Mouse (Mus musculus): ENCODE results near the gene 1700056E22Rik. TPM values are rescaled to one million over a fixed set of nuclear protein-coding genes. Genes with fewer than 3 reads are reported as not detected.

The 1700056E22Rik gene
- total RNA-seq (2021) = under 1 TPM in 1 of 2 experiments, not detected in 1; 0.36 TPM
- long read RNA-seq, experiment 1 = 0 reads
- long read RNA-seq, experiment 2, partial matches to known transcripts = 0 of 1 reads
- long read RNA-seq, experiment 2, other reads (novel, unspliced or antisense) = 1 of 1 reads

DNA sequence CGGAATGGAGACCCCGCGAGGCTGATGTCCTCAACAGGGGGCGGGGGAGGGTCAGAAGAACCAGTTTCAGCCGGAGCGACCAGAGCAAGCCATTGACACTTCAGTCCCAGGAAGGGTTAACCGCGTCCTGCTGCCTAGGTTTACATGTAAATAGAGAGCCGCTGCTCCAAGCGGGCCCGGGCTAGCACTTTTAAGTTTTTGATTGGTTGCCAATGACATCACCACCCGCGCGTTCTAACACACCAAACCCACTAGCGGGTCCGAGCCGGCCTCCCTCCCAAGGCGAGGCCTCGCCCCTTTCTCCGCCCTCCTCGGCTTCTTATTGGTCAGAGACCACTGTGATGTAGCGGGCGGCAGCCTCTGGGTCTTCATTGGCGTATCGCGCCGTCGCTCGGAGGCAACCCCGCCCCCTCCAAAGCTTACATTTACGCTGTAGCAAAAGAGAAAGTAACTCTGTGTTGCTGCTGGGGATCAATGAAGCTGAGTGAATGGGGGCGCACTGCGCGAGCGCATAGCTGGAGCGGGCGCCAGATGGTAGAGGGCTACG is at the start of gene 1700056E22Rik:
1700056E22Rik (minus strand) TSS at position 291 of the 547 bp plus-strand sequence.
- intact Hi-C loops (cut with DNase I) = no loop called here
- DNase-seq (ENCODE audit: low spot score in 2 of 2) = peak; percentile 98 to 100

DNA sequence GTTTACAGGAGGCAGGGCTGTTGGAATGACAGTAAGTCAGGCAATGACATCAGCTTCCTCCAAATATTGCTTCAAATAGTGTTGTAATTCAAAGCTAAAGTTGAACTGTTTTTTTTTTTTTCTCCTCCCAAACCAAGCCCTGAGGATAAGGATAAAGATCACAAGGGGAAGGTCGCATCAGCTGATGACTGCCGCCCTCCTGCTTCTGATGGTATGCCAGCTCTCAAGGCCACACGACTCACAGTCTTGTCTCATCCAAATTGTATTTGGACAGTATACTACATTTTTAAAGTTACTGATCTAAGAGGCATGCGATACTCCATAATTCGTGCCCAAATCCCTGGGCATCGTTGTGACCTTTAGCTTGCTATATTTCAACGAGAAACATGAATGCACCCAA is 49.1 kb upstream of the 1700056E22Rik start:
- DNase-seq (ENCODE audit: low spot score in 2 of 2) = no peak
- intact Hi-C loops (cut with DNase I) = no loop called here

DNA sequence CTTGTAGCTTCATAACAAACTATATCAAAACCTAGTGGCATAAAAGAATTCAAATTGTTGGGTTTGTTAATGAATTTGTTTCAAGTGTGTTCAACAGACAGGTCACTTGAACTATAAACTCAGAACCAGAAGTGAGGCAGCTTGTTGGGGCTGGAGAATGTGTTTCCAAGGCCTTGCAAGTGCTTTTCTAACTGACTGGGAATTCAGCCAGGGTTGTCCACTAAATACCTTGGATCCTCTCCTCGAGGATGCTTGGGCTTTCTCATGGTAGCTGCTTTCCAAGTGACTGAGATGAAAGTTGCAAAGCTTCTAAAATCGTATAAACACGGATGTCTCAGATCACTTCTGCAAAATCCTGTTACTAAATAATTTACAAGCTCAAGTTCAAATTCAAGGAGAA is 48.6 kb upstream of the 1700056E22Rik start:
- DNase-seq (ENCODE audit: low spot score in 2 of 2) = no peak
- intact Hi-C loops (cut with DNase I) = no loop called here

DNA sequence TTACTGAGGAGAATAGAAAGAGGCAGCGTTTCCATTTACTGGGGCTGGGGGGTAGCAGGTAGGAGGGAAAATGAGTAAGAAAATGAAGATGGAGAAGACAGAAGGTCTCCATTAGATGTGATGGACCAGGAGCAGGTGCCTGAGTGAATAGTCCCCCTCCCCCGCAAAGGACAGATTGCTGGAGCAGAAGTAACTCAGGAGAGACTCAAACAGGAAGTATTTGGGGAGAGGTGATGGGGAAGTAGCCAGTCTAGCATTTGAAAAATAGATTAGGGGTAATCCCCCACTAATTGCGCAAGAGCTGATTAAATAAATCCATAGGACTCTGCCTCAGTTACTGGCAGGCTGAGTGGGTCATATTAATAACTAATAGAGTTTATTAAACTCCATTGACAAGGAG is 45.2 kb upstream of the 1700056E22Rik start:
- intact Hi-C loops (cut with DNase I) = no loop called here

DNA sequence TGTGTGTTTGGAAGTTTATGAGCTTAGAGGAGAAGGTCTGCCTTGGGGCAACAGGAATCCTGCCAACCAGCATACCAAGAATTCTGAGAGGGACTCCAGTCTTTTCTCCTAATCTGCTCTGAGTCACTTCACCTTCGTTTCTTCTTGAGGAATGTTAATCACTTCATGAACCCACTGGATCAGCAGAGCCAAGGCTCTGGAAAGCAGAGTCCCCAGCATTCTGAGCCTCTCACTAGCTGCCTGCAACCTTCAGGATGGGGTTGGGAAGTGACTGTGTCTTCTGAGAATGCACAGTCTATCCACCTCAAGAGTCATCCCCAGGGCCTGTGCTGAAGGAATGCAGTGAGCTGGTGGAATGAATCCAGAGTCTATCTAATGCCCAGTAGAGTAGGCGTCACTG is 42.7 kb upstream of the 1700056E22Rik start:
- DNase-seq (ENCODE audit: low spot score in 2 of 2) = no peak
- intact Hi-C loops (cut with DNase I) = no loop called here

More for the DNA sequence above, 45.2 kb upstream of the 1700056E22Rik start:
- no peak for DNase-seq (ENCODE audit: low spot score in 2 of 2)

DNA sequence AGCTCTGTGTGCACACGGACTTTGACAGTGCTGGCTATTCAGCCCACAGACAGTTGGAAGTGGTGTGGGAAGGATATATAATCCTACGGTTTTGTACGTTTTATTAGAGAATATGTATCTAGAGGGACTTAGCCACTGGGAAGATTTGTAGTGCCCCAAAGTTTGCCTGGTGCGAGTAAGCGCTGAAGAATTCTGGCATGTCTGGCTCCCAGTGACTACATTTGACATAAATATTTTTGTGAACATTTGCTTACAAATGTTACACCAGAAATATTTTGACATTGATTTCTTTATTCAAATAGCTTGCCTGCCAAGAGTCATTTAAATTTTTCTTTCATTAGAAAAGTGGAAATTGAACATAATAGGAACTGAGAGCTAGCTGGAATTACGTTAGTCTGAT is 42.0 kb upstream of the 1700056E22Rik start:
- no peak for DNase-seq (ENCODE audit: low spot score in 2 of 2)
- intact Hi-C loops (cut with DNase I) = no loop called here

DNA sequence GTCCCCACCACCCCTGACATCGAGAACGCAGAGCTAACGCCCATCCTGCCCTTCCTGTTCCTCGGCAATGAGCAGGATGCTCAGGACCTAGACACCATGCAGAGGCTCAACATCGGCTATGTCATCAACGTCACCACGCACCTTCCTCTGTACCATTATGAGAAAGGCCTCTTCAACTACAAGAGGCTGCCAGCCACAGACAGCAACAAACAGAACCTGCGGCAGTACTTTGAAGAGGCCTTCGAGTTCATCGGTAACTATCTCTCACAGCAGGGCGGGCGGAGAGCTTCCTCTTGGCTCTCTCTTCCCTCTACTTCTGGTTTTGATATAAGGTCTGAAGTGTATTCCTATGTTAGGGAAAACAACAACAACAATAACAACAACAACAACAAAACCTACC is 34.9 kb upstream of the 1700056E22Rik start:
- intact Hi-C loops (cut with DNase I) = no loop called here
- DNase-seq (ENCODE audit: low spot score in 2 of 2) = no peak

DNA sequence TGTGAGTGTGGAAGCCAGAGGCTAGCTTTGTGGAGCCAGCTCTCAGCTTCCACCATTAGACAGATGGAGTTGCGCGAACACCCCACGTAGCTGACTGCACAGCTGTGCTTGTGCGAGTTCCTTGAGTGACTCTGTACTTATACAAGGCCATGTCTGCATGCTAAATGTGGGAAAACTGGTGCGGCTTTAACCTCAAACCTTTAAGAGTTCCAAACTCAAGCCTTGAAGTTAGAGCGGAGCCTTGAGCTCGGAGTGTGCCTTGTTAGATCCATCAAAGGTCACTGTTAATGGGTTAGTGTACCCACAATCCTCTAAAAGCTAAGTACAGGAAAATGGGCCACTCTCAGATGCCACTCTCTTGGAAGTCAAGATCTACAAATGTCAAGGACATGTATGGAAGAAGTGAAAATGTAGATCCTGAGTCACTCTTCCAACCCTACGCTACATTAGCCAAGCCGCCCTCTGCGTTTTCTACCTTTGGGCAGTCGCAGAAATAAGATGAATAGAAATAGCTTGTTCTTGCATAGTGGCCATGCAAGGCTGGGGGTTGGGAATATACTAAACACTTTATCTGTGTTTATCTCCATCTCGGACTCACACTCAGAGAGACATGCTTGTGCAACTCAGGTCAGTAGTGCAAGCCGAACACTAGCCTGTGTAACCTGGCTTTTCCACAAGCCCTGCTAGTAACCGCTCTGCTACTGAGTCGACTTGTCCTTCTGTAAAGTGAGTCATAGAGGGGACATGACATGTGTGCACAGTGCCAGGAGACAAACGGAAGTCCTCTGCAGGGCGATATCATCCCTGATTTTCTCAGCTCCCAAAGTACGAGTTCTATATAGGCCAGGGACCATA is 33.8 kb upstream of the 1700056E22Rik start:
- intact Hi-C loops (cut with DNase I) = no loop called here

DNA sequence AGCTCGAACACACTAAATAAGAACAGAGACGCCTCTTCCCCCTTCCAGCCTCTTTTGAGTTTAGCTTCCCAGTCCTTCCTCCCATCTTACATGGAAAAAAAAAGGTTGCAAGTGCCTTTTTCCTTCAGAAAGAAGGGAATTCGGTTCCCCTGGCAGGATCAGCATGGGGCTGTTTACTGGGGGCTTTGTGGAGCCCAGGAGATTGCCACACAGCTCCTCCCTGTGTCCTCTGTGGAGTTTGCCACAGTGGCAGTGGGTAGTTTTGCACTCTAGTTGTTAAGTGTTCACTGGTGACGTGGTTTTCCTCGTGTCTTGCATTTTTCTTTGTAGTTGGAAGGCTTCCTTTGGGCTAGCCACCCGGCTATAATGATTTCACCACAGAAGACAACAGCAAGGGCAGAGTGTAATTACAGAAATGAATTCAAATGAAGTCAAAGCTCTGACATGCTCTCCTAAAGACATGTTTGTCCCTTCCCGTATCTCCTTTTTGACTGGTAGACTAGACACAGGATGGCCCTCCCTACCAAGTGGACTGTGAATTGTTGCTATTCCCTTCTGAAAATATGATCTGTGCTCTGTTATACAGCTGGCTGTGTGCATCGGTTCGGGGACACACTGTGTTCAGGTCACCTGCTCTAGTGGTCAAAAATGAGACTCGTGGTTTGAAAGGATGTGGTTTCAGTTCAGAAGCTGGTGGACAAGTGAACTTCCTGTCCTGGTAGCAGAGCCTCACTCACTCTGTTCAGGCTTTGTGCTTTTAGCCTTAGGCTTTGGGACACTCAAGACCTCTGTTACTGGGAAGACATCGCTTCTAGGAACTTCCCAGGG is 32.6 kb upstream of the 1700056E22Rik start:
- intact Hi-C loops (cut with DNase I) = no loop called here

More for the DNA sequence above, 33.8 kb upstream of the 1700056E22Rik start:
- DNase-seq (ENCODE audit: low spot score in 2 of 2) = peak in 1 of 2 experiments; percentile 13

DNA sequence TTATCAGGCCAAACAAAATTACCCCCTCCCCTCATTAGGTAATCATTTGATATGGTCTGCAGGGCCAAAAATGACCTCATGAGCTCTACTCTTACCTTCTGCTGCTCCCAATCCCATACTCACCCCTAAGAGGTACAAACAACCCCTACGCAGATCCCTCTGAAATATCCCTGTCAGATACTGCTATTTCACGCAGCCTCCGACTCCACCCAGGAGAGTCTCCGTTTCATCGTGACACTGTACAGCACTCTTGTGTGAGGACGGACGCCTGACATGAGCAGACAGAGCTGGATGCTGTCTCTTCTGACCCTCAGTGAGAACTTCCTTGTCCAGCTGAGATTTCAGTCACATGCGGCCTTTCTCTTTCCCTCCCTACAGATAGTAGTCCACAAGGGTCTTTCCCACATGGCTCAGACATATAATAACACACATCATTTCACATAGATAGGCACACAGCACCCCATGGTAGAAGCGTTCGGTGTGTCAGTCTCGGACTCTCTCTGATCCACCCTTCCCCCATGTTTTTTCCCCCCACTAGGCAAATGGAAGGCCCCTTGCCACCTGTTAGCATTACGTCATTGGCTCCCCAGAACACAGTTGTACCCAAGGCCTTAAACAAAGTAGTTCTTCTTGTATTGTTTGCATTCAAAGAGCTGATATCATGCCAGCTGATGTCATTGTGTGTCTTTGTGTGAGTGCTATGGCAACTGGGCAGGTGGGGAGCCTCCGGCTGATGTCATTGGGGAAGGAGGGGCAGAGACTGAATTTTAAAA is 31.7 kb upstream of the 1700056E22Rik start:
- intact Hi-C loops (cut with DNase I) = no loop called here
- peak in 1 of 2 experiments; percentile 41 for DNase-seq (ENCODE audit: low spot score in 2 of 2)

More for the DNA sequence above, 32.6 kb upstream of the 1700056E22Rik start:
- no peak for DNase-seq (ENCODE audit: low spot score in 2 of 2)

DNA sequence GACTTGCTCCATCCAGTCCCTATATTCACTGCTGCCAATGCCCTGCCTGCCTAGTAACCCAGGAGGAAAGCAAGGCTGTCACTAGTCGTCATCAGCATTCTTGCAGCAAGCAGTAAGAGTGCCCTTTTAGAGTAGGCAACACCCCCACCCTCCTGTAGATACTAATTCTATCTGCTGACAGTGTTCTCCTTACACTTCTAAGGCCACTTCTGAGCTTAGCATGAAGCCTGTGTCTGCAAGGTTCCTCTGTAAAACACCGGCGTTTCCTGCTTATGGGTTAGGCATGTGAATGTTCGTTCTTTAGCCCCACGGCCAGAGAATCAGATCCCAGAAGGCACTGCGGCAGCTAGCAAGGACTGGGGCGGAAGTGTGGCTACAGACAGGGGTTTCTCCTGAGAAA is 30.2 kb upstream of the 1700056E22Rik start:
- intact Hi-C loops (cut with DNase I) = no loop called here
- DNase-seq (ENCODE audit: low spot score in 2 of 2) = no peak

DNA sequence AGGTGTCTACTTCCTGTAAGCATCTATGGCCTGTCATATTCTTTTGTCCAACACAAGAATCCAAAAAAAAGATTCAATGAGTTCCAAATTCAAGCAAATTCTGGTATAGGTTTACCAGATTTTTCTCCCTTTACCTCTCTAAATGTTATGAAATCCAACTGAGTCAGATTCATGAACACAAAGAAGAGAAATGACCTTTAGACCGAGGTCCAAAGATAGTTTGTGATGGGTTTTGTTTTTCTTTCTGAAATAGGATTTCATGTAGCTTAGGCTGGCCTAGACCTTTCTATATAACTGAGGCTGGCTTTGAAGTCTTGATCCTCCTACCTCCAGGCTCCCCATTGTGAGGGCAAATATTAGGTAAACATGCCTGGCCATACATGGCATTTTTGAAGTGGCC is 27.8 kb upstream of the 1700056E22Rik start:
- DNase-seq (ENCODE audit: low spot score in 2 of 2) = no peak
- intact Hi-C loops (cut with DNase I) = no loop called here

DNA sequence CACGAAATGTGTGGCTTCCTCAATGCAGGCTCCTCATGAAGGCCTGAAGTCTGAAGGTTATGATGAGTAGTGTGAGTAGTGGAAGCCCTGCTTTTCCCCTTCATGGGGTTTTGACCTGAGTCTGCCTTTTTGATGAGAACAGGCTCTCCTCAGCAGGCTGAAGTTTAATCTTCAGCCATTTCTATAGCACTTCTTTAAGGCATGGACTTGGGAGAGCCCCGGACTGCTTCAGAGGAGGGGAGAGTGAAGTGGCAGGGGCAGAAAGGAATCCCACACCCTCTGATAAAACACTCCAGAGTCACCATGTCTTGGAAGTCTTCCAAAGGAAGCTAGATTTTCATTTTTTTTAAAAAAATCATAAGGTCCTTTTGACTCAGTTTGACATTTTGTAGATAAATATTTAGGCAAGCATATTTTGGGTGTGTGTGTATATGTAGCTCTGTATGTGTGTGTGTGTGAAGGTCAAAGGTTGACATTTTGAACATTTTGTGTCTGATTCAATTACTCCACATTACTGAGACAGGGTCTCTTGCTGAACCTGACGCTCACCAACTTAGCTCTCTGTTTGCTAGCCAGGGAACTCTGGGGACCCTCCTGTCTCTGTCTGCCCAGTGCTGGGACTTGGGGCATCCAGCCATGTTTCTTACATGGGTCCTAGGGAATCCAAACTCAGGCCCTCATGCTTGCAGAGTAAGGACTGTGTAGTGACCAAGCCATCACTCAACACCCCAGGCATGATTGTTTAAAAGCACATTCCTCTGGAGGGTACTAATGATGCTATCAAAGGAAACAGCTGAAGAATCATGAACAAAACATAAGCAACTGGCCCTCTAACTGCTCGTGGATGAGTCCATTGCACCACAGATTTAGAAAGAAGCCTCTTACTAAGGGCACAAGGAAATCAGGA is 27.0 kb upstream of the 1700056E22Rik start:
- intact Hi-C loops (cut with DNase I) = no loop called here
- no peak for DNase-seq (ENCODE audit: low spot score in 2 of 2)

DNA sequence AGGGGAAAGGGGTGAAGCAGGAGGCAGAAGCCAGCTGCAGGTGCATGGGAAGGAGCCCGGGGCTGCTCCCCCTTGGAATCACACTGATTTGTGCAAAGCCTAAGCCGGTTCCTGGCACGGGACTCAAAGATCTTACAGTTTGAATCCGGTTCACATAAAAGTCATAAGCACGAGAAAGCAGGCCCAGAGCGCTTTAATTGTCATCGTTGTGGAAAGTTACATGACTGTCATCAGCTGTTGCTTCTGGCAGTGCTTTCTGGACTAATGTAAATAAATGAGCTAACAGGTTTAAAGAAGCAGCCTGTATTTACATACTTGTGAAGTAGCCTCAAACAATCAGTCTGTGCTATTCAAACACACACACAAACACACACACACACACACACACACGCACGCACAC is 26.3 kb upstream of the 1700056E22Rik start:
- intact Hi-C loops (cut with DNase I) = no loop called here

DNA sequence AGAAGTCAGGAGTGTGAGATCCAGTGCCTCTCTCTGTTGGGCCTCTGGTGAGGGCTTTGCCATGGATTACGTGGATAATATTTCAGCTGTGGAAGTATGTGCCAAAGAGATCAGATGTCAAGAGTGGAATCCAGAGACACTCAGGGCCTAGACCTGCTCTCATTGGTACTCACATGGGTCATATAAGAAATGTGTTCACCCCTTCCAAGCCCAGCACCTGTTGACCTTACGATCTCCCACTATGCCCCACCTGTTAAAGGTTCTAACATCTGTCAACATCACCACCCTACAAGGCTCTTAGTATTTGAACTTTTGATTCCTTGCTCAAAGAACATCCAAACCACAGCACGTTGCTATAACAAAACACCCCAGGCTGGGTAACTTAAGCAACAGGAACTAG is 25.7 kb upstream of the 1700056E22Rik start:
- intact Hi-C loops (cut with DNase I) = no loop called here
- no peak for DNase-seq (ENCODE audit: low spot score in 2 of 2)

More for the DNA sequence above, 26.3 kb upstream of the 1700056E22Rik start:
- DNase-seq (ENCODE audit: low spot score in 2 of 2) = no peak

DNA sequence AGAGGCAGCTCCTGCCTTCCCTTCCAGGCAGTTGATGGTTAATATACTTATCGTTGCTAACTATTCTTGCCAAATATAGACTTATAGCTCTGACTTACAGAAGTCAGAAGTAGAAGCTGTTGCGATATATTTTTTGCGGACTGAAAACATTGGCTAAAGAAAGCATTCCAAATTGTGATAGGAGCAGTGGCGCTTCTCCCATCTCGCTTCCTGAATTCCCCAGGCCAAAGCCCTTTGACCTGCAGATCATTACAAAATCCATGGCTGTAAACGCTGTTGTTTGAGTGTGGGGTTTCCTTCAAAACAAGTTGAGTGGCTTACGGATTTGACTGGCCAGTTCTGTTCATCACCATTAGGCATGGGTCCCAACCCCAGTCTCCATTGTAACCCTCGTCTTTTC is 24.1 kb upstream of the 1700056E22Rik start:
- intact Hi-C loops (cut with DNase I) = no loop called here
- no peak for DNase-seq (ENCODE audit: low spot score in 2 of 2)

DNA sequence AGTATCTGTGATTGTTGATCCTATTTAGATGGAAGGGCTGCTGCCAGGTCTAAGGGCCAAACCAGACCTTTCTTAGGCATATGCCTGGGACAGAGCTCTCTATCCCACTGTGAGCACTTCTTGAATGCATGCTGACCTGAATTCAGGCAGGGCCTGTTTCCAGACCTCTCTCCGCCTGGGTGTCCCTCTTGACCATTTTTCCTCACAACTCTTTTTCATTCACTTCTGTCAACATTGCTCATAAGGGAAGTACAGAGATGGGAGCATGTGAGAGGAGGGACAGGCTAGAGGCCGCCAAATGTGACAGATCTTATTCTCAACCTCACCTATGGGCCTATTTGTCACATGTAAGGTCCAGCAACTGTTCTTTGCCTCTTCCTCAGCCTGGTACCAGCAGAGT is 20.1 kb upstream of the 1700056E22Rik start:
- intact Hi-C loops (cut with DNase I) = no loop called here
- no peak for DNase-seq (ENCODE audit: low spot score in 2 of 2)

DNA sequence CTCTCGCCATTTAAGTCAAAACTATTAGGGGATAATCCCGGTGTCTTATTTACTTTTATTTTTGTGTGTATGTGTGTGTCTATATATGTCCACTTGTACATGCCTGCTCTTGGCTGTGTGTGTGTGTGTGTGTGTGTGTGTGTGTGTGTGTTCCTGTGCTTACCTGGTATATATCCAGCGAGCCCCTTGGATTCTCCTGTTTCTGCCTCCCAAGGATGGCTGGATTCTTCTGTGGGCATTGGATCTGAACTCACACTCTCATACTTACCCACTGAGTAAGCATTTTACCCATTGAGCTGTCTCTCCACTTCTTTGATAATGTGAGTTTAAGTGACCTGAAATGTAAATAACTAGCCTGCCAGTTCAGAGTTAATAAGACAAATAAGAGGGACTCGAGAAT is 19.6 kb upstream of the 1700056E22Rik start:
- intact Hi-C loops (cut with DNase I) = no loop called here
- no peak for DNase-seq (ENCODE audit: low spot score in 2 of 2)

Data from left cerebral cortex, postnatal 14 days (tissue).